Comparison of ENCODE assay signal across 8 mouse cellular contexts in genomic region chr2:116976432-116976750, GRCm38 (mm10).
A peak's percentile ranks its signal among the peaks of the same experiment; 100 is the strongest.
DNase-seq lines count a peak whose midpoint lies in the region; ATAC-seq lines count a peak whose summit lies in the region.

No protein-coding gene starts in this region.

- peak overlapping the region; percentile 85 for H3K27ac ChIP-seq in heart, embryonic 16.5 days (ENCODE audit: low read length)
- H3K27ac ChIP-seq in limb, embryonic 12.5 days: peak overlapping the region; percentile 98
- peak overlapping the region; percentile 92 for H3K27ac ChIP-seq in neural tube, embryonic 14.5 days (ENCODE audit: low read depth, low read length)

- no peaks in the 10 kb centered on the region for H3K27me3 ChIP-seq in heart, embryonic 16.5 days (ENCODE audit: control insufficient read depth, insufficient read depth, low read length)
- H3K27me3 ChIP-seq in limb, embryonic 12.5 days: no peaks in the 10 kb centered on the region
- no peaks in the 10 kb centered on the region for H3K27me3 ChIP-seq in neural tube, embryonic 14.5 days (ENCODE audit: control insufficient read depth, insufficient read depth, low read length)

- H3K9ac ChIP-seq in heart, embryonic 16.5 days (ENCODE audit: low read length): peak overlapping the region; percentile 77
- peak overlapping the region; percentile 76; the same call in 1 of the 2 replicates for H3K9ac ChIP-seq in limb, embryonic 12.5 days (replicated peaks)
- peak overlapping the region; percentile 86; the same call in 1 of the 2 replicates for H3K9ac ChIP-seq in neural tube, embryonic 14.5 days (replicated peaks; ENCODE audit: low read depth, low read length)

- peaks cover 29% of the 10 kb centered on the region for H3K4me1 ChIP-seq in heart, embryonic 16.5 days (ENCODE audit: control insufficient read depth, insufficient read depth, low read length)
- peaks cover 87% of the 10 kb centered on the region for H3K4me1 ChIP-seq in limb, embryonic 12.5 days (replicated peaks)
- peaks cover 11% of the 10 kb centered on the region for H3K4me1 ChIP-seq in neural tube, embryonic 14.5 days (ENCODE audit: control insufficient read depth, insufficient read depth, low read length)

- H3K36me3 ChIP-seq in heart, embryonic 16.5 days (ENCODE audit: control insufficient read depth, insufficient read depth): no peaks in the 10 kb centered on the region
- H3K36me3 ChIP-seq in limb, embryonic 12.5 days: no peaks in the 10 kb centered on the region
- H3K36me3 ChIP-seq in neural tube, embryonic 14.5 days (ENCODE audit: control insufficient read depth, insufficient read depth, low read length): no peaks in the 10 kb centered on the region

- peak overlapping the region; percentile 59; the same call in 1 of the 2 replicates for H3K4me3 ChIP-seq in heart, embryonic 16.5 days (ENCODE audit: low read length)
- peak overlapping the region; percentile 48; the same call in 1 of the 2 replicates for H3K4me3 ChIP-seq in limb, embryonic 12.5 days (replicated peaks)
- H3K4me3 ChIP-seq in neural tube, embryonic 14.5 days (ENCODE audit: low read depth, low read length): peak overlapping the region; percentile 51

- peak; percentile 23 for DNase-seq in ovary, postnatal 14 days (ENCODE audit: low spot score)
- no peak for DNase-seq in ovary, postnatal 10 days (ENCODE audit: low spot score)
- DNase-seq in embryo, embryonic 10 days (ENCODE audit: low spot score): peak; percentile 82

- ATAC-seq in heart, embryonic 16.5 days (replicated peaks; ENCODE audit: extremely low read depth, insufficient read depth, low FRiP score): no peak
- no peak for ATAC-seq in limb, embryonic 12.5 days (ENCODE audit: insufficient number of reproducible peaks, insufficient read depth, low FRiP score, low TSS enrichment, low read depth)
- no peak for ATAC-seq in neural tube, embryonic 14.5 days (ENCODE audit: low read depth)
- ATAC-seq in megakaryocyte-erythroid progenitor cell, adult 5-6 weeks (replicated peaks; ENCODE audit: low FRiP score, low TSS enrichment, poor library complexity, severe bottlenecking): no peak
- no peak for ATAC-seq in megakaryocyte progenitor cell, adult 5-6 weeks (replicated peaks; ENCODE audit: poor library complexity)

- H3K4me2 ChIP-seq in heart, embryonic 16.5 days (ENCODE audit: low read depth, low read length): peak overlapping the region; percentile 80
- H3K4me2 ChIP-seq in limb, embryonic 12.5 days: peak overlapping the region; percentile 70
- peak overlapping the region; percentile 70 for H3K4me2 ChIP-seq in neural tube, embryonic 14.5 days (ENCODE audit: low read depth, low read length)

- H3K9me3 ChIP-seq in heart, embryonic 16.5 days (replicated peaks; ENCODE audit: control insufficient read depth, low read length): no peaks in the 10 kb centered on the region
- no peaks in the 10 kb centered on the region for H3K9me3 ChIP-seq in limb, embryonic 12.5 days
- H3K9me3 ChIP-seq in neural tube, embryonic 14.5 days (ENCODE audit: control insufficient read depth, low read length): no peaks in the 10 kb centered on the region

- WGBS in heart, embryonic 16.5 days: 4% methylated on average over 7 of the region's 7 CpGs
- 1% methylated on average over 7 of the region's 7 CpGs for WGBS in limb, embryonic 12.5 days
- 0% methylated on average over 7 of the region's 7 CpGs for WGBS in neural tube, embryonic 14.5 days
